Mouse (Mus musculus) MEL (cell line): ENCODE data around the gene Bin2.

Source experiments
- CTCF ChIP-seq, 3 experiments: IDR thresholded peaks in 2 of 3; conservative IDR thresholded peaks in 1 of 3; 2 replicates each; pipeline ENCODE4 v1.5.1; 2011 to 2012; ENCODE audit warnings: low read length in 3 of 3, low read depth in 2 of 3, mild to moderate bottlenecking in 2 of 3, improper control_type of control experiment in 1 of 3, inconsistent platforms in 1 of 3, mixed read lengths in 1 of 3, moderate library complexity in 1 of 3; ENCODE audit not compliant: control insufficient read depth in 1 of 3, insufficient read depth in 1 of 3, poor library complexity in 1 of 3, severe bottlenecking in 1 of 3
- MEF2A ChIP-seq: IDR thresholded peaks from 2 replicates; pipeline ENCODE4 v1.6.1; 2014; ENCODE audit warnings: low read depth, mild to moderate bottlenecking, inconsistent platforms, low read length, improper control_type of control experiment; ENCODE audit not compliant: poor library complexity, insufficient replicate concordance, severe bottlenecking; ENCODE audit errors: extremely low read depth
- MYC ChIP-seq: IDR thresholded peaks from 2 replicates; pipeline ENCODE4 v1.6.1; 2011; ENCODE audit warnings: low read depth, mild to moderate bottlenecking, low read length, improper control_type of control experiment, moderate library complexity
- POLR2A ChIP-seq, 2 experiments: IDR thresholded peaks; 2 replicates each; pipeline ENCODE4 v1.6.1; 2011 to 2012; ENCODE audit warnings: low read length in 2 of 2, mild to moderate bottlenecking in 2 of 2, control low read depth in 1 of 2, improper control_type of control experiment in 1 of 2, low read depth in 1 of 2, moderate library complexity in 1 of 2; ENCODE audit not compliant: control insufficient read depth in 1 of 2, insufficient read depth in 1 of 2, poor library complexity in 1 of 2
- POLR2AphosphoS2 ChIP-seq: IDR thresholded peaks from 2 replicates; pipeline ENCODE4 v1.6.1; 2011; ENCODE audit warnings: low read length, improper control_type of control experiment
- TCF12 ChIP-seq: IDR thresholded peaks from 2 replicates; pipeline ENCODE4 v1.6.1; 2014; ENCODE audit warnings: low read depth, mild to moderate bottlenecking, inconsistent platforms, low read length, improper control_type of control experiment, moderate library complexity

GRCm38 (mm10) chr15:100718572-100718971 lies 49.2 kb upstream of the Bin2 start:
- TF ChIP-seq POLR2AphosphoS2 (no peak), CTCF (IDR thresholded peaks at IDR 0.05 in 2 of 3, conservative IDR thresholded peaks at IDR 0.05 in 1 of 3; ENCODE audit: control insufficient read depth in 1 of 3, insufficient read depth in 1 of 3, low read depth in 2 of 3, low read length in 3 of 3, poor library complexity in 1 of 3, severe bottlenecking in 1 of 3) (peak; percentile 72 to 90 (median 78)), TCF12 (no peak), MEF2A (no peak), POLR2A (IDR thresholded peaks at IDR 0.05; ENCODE audit: control insufficient read depth in 1 of 2, insufficient read depth in 1 of 2, low read depth in 1 of 2, low read length in 2 of 2, poor library complexity in 1 of 2) (no peak), MYC (no peak)
